ENCODE assay signal across 8 mouse cellular contexts in the genomic region with DNA sequence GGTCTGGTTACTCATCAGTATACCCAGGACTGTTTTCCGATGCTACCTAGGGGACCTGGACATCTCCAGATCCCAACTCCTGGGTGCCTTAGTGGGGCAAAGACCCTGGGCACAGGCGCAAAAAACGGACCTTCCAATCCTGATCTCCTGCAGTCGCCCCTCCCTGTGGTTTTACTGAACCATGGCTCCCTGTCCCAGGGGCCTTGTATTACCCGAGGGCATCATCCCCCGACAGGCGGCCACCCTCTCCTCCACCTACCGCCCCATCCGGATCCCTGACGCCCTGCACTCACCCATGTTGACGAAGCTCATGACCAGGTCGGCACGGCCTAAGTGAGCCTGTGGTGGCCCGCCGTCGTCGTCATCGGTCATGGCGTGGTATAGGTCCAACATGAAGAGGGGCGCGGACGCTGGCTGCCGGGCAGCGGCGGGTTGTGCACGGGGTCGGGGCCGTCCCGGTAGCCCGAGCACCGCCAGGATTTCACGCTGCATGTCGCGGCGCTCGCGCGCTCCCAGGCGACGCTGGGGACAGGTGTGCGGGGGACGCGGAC. TPM values are rescaled to one million over a fixed set of nuclear protein-coding genes. Genes with fewer than 3 reads are reported as not detected.
A peak's percentile ranks its signal among the peaks of the same experiment; 100 is the strongest.
DNase-seq lines count a peak whose midpoint lies in the region; ATAC-seq and TF ChIP-seq lines count a peak whose summit lies in the region.

No protein-coding gene starts in this region.

- no peak for DNase-seq in layer of hippocampus, adult 2 months (ENCODE audit: low spot score in 2 of 2)
- DNase-seq in layer of hippocampus, postnatal 10 days (ENCODE audit: low spot score in 2 of 2), result no peak
- DNase-seq in embryonic facial prominence, embryonic 11.5 days (ENCODE audit: low spot score), result no peak
- DNase-seq in naive thymus-derived CD4-positive, alpha-beta T cell, adult 2 months (ENCODE audit: low read depth), result peak; percentile 24
- DNase-seq in right cerebral cortex, postnatal 36 days (ENCODE audit: low spot score in 2 of 2), result no peak
- DNase-seq in left cerebral cortex, adult 8-10 months (ENCODE audit: low spot score in 2 of 2), result no peak

- no peaks in the 10 kb centered on the region for H3K9me3 ChIP-seq in embryonic facial prominence, embryonic 11.5 days (replicated peaks; ENCODE audit: control insufficient read depth, low read length)
- no peaks in the 10 kb centered on the region for H3K9me3 ChIP-seq in intestine, embryonic 15.5 days

- peaks cover 2% of the 10 kb centered on the region; the same call in 1 of the 2 replicates for H3K4me1 ChIP-seq in embryonic facial prominence, embryonic 11.5 days (ENCODE audit: control insufficient read depth, insufficient read depth, low read length)
- peaks cover 14% of the 10 kb centered on the region for H3K4me1 ChIP-seq in intestine, embryonic 15.5 days (replicated peaks)

- peak overlapping the region; percentile 92 for H3K4me2 ChIP-seq in embryonic facial prominence, embryonic 11.5 days (ENCODE audit: low read depth, low read length)
- H3K4me2 ChIP-seq in intestine, embryonic 15.5 days (replicated peaks), result peak overlapping the region; percentile 98

- no peak overlapping the region for H3K9ac ChIP-seq in embryonic facial prominence, embryonic 11.5 days (replicated peaks; ENCODE audit: low read length)
- peak overlapping the region; percentile 50 for H3K9ac ChIP-seq in intestine, embryonic 15.5 days

- no peaks in the 10 kb centered on the region for H3K36me3 ChIP-seq in embryonic facial prominence, embryonic 11.5 days (replicated peaks; ENCODE audit: control insufficient read depth, insufficient read depth, low read depth, low read length)
- no peaks in the 10 kb centered on the region for H3K36me3 ChIP-seq in intestine, embryonic 15.5 days

- no peak for TF ChIP-seq CTCF in layer of hippocampus, adult 2 months (conservative IDR thresholded peaks at IDR 0.05)

- H3K27ac ChIP-seq in layer of hippocampus, adult 2 months, result no peak overlapping the region
- H3K27ac ChIP-seq in embryonic facial prominence, embryonic 11.5 days (replicated peaks; ENCODE audit: low read depth, low read length), result no peak overlapping the region
- H3K27ac ChIP-seq in intestine, embryonic 15.5 days, result no peak overlapping the region

- H3K27me3 ChIP-seq in embryonic facial prominence, embryonic 11.5 days (ENCODE audit: control insufficient read depth, insufficient read depth, low read length), result peaks cover 33% of the 10 kb centered on the region
- peaks cover 31% of the 10 kb centered on the region for H3K27me3 ChIP-seq in intestine, embryonic 15.5 days (replicated peaks)

- H3K4me3 ChIP-seq in layer of hippocampus, adult 2 months, result peak overlapping the region; percentile 37
- peak overlapping the region; percentile 50 for H3K4me3 ChIP-seq in embryonic facial prominence, embryonic 11.5 days (ENCODE audit: low read depth, low read length)
- H3K4me3 ChIP-seq in intestine, embryonic 15.5 days (replicated peaks), result peak overlapping the region; percentile 57

- 3% methylated on average over 42 of the region's 43 CpGs for WGBS in embryonic facial prominence, embryonic 11.5 days
- WGBS in intestine, embryonic 15.5 days, result 2% methylated on average over 43 of the region's 43 CpGs

- peak; percentile 15 for ATAC-seq in embryonic facial prominence, embryonic 11.5 days (replicated peaks; ENCODE audit: insufficient number of reproducible peaks, low FRiP score, low TSS enrichment, low read depth)
- peak; percentile 15 for ATAC-seq in intestine, embryonic 15.5 days
- no peak for ATAC-seq in erythroid progenitor cell, adult 5-6 weeks (replicated peaks; ENCODE audit: low FRiP score, poor library complexity, severe bottlenecking)

RNA-seq across cellular contexts. Expression of a gene that starts 0.9 kb away (rescaled TPM):
- under 1 TPM in 1 of 2 experiments, not detected in 1; 0.15 TPM for total RNA-seq in layer of hippocampus, adult 2 months (2021)
- total RNA-seq in layer of hippocampus, postnatal 10 days (2021), result not detected
- polyA plus RNA-seq in embryonic facial prominence, embryonic 11.5 days (2014; fragmentation: Nextera tagmentation; extraction: Ambion mirVana), result 0.24 and 0.39 TPM in 2 replicates
- polyA plus RNA-seq in intestine, embryonic 15.5 days (2015; fragmentation: Nextera tagmentation; extraction: Ambion mirVana), result 0.53 and 0.81 TPM in 2 replicates
- not detected for total RNA-seq in left cerebral cortex, adult 8-10 months (2022)
- not detected in 2 replicates for total RNA-seq in erythroid progenitor cell, adult 5-6 weeks (2015; ENCODE audit: low replicate concordance)
- total RNA-seq in erythroid progenitor cell, adult 5-6 weeks (2017; ENCODE audit: low replicate concordance), result not detected in 2 replicates

RNA-seq across cellular contexts. Expression of a gene that starts 18.7 kb away (rescaled TPM):
- total RNA-seq in layer of hippocampus, adult 2 months (2021), result not detected
- not detected for total RNA-seq in layer of hippocampus, postnatal 10 days (2021)
- not detected in 2 replicates for polyA plus RNA-seq in embryonic facial prominence, embryonic 11.5 days (2014; fragmentation: Nextera tagmentation; extraction: Ambion mirVana)
- not detected in 2 replicates for polyA plus RNA-seq in intestine, embryonic 15.5 days (2015; fragmentation: Nextera tagmentation; extraction: Ambion mirVana)
- total RNA-seq in left cerebral cortex, adult 8-10 months (2022), result under 1 TPM in 2 of 4 experiments, not detected in 2; 0.20 to 0.26 TPM
- not detected in 2 replicates for total RNA-seq in erythroid progenitor cell, adult 5-6 weeks (2015; ENCODE audit: low replicate concordance)
- total RNA-seq in erythroid progenitor cell, adult 5-6 weeks (2017; ENCODE audit: low replicate concordance), result not detected in 2 replicates
